Mouse (Mus musculus) thymus, adult 18-20 months (tissue): ENCODE measurements around the gene Vmn1r100.
"Not testable (repeated sequence)": the region's sequence is repeated elsewhere in the genome, so short reads cannot be mapped to it uniquely, and the experiment has no call there.

Source experiments
- DNase-seq, 2 experiments: peaks; one replicate each; pipeline ENCODE4 v3.0.0; 2022; ENCODE audit warnings: mixed read lengths in 2 of 2

The Vmn1r100 gene

DNA sequence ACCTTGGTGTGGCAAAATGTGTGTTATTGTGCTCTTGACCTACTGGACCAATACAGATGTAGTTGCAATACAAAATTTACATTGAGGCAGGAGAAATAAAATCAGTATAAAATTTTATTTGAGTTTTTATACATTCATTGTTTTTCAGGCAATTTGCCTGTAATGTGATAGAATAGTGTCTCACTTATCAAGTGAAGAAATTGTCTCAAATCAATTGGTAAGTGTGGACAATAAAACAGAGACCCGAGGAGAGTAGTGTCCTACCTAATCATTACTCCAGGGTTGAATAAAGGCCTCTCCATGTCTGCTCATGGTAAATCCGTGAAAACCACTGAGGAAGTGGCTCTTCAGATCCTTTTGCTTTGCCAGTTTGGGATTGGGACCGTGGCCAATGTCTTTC, at the start of gene Vmn1r100:
Gene Vmn1r100, plus strand, starts transcription at position 301 of the 400 bp plus-strand sequence.
- DNase-seq: not testable (repeated sequence)

- DNase-seq: not testable (repeated sequence)
These were observed 42.4 kb upstream of the Vmn1r100 start, which contains the start of gene Gm5728 for GRCm38 (mm10) chr7:20375310-20375709. Gene Gm5728 (minus strand): TSS chr7:20375410.

DNA sequence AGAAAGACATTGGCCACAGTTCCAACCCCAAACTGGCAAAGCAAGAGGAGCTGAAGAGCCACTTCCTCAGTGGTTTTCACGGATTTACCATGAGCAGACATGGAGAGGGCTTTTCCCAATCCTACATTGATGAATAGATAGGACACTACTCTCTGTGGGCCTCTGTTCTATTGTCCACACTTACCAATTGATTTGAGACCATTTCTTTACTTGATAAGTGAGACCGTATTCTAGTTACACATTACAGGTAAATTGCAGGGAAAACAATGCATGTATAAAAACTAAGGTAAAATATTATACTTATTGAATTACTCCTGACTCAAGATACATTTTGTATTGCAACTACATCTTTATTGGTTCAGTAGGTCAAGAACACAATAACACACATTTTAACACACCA, 24.8 kb downstream of the Vmn1r100 start, which contains the start of gene Vmn1r101:
Gene Vmn1r101, minus strand, starts transcription at position 101 of the 400 bp plus-strand sequence.
- DNase-seq: not testable (repeated sequence)
